Mouse (Mus musculus): ENCODE measurements around the gene Gm13277. TPM values are rescaled to one million over a fixed set of nuclear protein-coding genes. Genes with fewer than 3 reads are reported as not detected.
"Not testable (repeated sequence)": the region's sequence is repeated elsewhere in the genome, so short reads cannot be mapped to it uniquely, and the experiment has no call there.

The Gm13277 gene
- polyA plus RNA-seq, 1 experiment from 2014 or later = not detected

DNA sequence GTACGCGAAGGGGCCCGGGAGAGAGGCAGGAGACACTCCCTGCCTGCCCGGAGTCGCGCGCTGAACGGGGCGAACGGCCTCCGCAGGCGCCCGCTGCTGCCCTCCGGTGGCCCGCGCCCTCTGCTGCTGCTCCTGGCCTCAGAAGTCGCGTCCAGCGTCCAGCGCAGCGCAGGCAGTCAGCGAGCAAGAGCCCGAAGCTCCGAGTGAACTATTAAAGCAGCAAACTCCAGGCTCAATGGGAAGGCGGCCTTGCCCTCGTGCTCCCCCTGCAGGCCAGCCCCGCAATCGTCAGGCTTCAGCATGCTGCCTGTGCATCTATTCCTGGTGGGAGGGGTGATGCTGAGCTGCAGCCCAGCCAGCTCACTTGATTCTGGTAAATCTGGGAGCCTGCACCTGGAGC lies 8.7 kb downstream of the Gm13277 start, which contains the start of gene Gm13279:
TSS of gene Gm13279 (plus strand) at position 301 of the 400 bp plus-strand sequence.
- WGBS = no CpG with 5 or more reads among the region's 28 CpGs
- H3K4me3 ChIP-seq = not testable (repeated sequence)

DNA sequence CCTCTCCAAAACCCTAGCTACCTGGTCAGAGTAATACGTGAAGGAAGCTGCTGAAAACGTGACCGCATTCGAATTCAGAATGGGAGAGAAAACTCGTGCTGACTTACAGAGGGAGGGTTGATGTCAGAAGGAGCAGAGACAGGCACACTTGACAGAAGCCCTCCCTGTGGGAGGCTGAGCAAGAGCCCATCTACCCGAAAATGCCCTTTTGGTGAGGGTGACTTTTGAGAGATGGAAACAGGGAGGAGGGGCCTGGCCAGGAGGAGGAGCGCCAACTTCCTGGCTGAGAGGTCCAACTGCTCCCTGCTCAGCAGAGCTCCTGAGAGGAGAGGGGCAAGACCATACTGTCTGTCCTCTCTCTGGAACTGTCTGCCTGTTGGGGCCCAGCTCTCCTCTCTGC lies 10.9 kb downstream of the Gm13277 start, which contains the start of gene Gm13285:
TSS of gene Gm13285 (plus strand) at position 301 of the 400 bp plus-strand sequence.
- H3K9ac ChIP-seq; H3K36me3 ChIP-seq; H3K4me1 ChIP-seq; H3K4me3 ChIP-seq; H3K9me3 ChIP-seq (replicated peaks); H3K27me3 ChIP-seq; H3K27ac ChIP-seq; H3K4me2 ChIP-seq (replicated peaks); ATAC-seq (ENCODE audit: low FRiP score): not testable (repeated sequence)
- 13% methylated on average over 5 of the region's 7 CpGs for WGBS

More for the DNA sequence above, 8.7 kb downstream of the Gm13277 start, which contains the start of gene Gm13279:
- not testable (repeated sequence) for H3K9me3 ChIP-seq (replicated peaks); H3K9ac ChIP-seq; H3K36me3 ChIP-seq; H3K27me3 ChIP-seq; H3K4me1 ChIP-seq; H3K27ac ChIP-seq; H3K4me2 ChIP-seq (replicated peaks); ATAC-seq (ENCODE audit: low FRiP score)

DNA sequence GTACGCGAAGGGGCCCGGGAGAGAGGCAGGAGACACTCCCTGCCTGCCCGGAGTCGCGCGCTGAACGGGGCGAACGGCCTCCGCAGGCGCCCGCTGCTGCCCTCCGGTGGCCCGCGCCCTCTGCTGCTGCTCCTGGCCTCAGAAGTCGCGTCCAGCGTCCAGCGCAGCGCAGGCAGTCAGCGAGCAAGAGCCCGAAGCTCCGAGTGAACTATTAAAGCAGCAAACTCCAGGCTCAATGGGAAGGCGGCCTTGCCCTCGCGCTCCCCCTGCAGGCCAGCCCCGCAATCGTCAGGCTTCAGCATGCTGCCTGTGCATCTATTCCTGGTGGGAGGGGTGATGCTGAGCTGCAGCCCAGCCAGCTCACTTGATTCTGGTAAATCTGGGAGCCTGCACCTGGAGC lies 14.5 kb downstream of the Gm13277 start, which contains the start of gene Gm13287:
TSS of gene Gm13287 (plus strand) at position 301 of the 400 bp plus-strand sequence.
- not testable (repeated sequence) for H3K9me3 ChIP-seq (replicated peaks); H3K4me1 ChIP-seq; H3K27me3 ChIP-seq; H3K27ac ChIP-seq; H3K36me3 ChIP-seq; H3K9ac ChIP-seq; ATAC-seq (ENCODE audit: low FRiP score); H3K4me2 ChIP-seq (replicated peaks); H3K4me3 ChIP-seq
- WGBS = no CpG with 5 or more reads among the region's 29 CpGs

DNA sequence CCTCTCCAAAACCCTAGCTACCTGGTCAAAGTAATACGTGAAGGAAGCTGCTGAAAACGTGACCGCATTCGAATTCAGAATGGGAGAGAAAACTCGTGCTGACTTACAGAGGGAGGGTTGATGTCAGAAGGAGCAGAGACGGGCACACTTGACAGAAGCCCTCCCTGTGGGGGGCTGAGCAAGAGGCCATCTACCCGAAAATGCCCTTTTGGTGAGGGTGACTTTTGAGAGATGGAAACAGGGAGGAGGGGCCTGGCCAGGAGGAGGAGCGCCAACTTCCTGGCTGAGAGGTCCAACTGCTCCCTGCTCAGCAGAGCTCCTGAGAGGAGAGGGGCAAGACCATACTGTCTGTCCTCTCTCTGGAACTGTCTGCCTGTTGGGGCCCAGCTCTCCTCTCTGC lies 16.8 kb downstream of the Gm13277 start, which contains the start of gene Gm13288:
TSS of gene Gm13288 (plus strand) at position 301 of the 400 bp plus-strand sequence.
- ATAC-seq (ENCODE audit: low FRiP score); H3K4me3 ChIP-seq; H3K27ac ChIP-seq; H3K9me3 ChIP-seq (replicated peaks); H3K9ac ChIP-seq; H3K4me1 ChIP-seq; H3K36me3 ChIP-seq; H3K27me3 ChIP-seq: not testable (repeated sequence)
- peak within 1 kb of the TSS; percentile 43 for H3K4me2 ChIP-seq (replicated peaks)
- WGBS = no CpG with 5 or more reads among the region's 8 CpGs

DNA sequence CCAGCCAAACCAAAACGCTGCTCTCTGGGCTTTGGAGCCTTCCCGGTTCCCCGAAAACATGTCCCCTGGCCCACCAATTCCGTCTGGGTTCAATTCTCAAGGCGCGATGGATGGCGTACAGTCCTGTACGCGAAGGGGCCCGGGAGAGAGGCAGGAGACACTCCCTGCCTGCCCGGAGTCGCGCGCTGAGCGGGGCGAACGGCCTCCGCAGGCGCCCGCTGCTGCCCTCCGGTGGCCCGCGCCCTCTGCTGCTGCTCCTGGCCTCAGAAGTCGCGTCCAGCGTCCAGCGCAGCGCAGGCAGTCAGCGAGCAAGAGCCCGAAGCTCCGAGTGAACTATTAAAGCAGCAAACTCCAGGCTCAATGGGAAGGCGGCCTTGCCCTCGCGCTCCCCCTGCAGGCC lies 17.3 kb downstream of the Gm13277 start:
- H3K4me3 ChIP-seq; H3K36me3 ChIP-seq; ATAC-seq (ENCODE audit: low FRiP score); H3K27ac ChIP-seq; H3K27me3 ChIP-seq; H3K9me3 ChIP-seq (replicated peaks); H3K9ac ChIP-seq; H3K4me1 ChIP-seq: not testable (repeated sequence)
- peak overlapping the region; percentile 43 for H3K4me2 ChIP-seq (replicated peaks)
- 0% methylated on average over 7 of the region's 34 CpGs for WGBS

GRCm38 (mm10) chr4:88815928-88816327 lies 27.5 kb downstream of the Gm13277 start, which contains the start of gene Ifna7:
Gene Ifna7, plus strand, starts transcription at chr4:88816228.
- no peak within 1 kb of the TSS for H3K4me2 ChIP-seq (replicated peaks)
- H3K36me3 ChIP-seq = no peaks in the 10 kb centered on the region
- H3K4me1 ChIP-seq = no peaks in the 10 kb centered on the region
- WGBS = 69% methylated on average over 3 of the region's 3 CpGs
- H3K4me3 ChIP-seq = no peak within 1 kb of the TSS
- H3K9me3 ChIP-seq (replicated peaks) = no peaks in the 10 kb centered on the region
- no peak for ATAC-seq (ENCODE audit: low FRiP score)
- H3K27me3 ChIP-seq = no peaks in the 10 kb centered on the region; the same call in 1 of the 2 replicates
- H3K27ac ChIP-seq = no peak within 1 kb of the TSS
- no peak within 1 kb of the TSS for H3K9ac ChIP-seq

DNA sequence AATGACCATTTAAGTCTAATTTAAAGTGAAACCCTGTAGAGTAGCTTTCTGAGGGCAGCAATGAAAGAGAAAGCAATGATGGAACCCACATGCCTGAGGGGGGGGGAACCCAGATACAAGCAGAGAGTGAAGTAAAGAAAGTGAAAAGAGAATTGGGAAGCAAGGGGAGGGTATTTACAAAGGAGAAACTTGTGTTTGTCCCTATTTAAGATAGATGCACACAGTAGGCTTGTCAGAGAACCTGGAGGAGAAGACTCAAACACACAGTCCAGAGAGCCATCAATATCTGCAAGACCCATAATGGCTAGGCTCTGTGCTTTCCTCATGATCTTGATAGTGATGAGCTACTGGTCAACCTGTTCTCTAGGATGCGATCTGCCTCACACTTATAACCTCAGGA lies 31.2 kb downstream of the Gm13277 start, which contains the start of gene Ifna11:
TSS of gene Ifna11 (plus strand) at position 301 of the 400 bp plus-strand sequence.
- Histone ChIP-seq H3K4me3 (no peak within 1 kb of the TSS), H3K27me3 (no peaks in the 10 kb centered on the region; the same call in 1 of the 2 replicates), H3K4me1 (no peaks in the 10 kb centered on the region), H3K9me3 (replicated peaks) (no peaks in the 10 kb centered on the region), H3K4me2 (replicated peaks) (no peak within 1 kb of the TSS), H3K36me3 (no peaks in the 10 kb centered on the region), H3K27ac (no peak within 1 kb of the TSS), H3K9ac (no peak within 1 kb of the TSS)
- ATAC-seq (ENCODE audit: low FRiP score) = no peak
- 92% methylated on average over 1 of the region's 1 CpGs for WGBS

GRCm38 (mm10) chr4:88822995-88823394 lies 34.6 kb downstream of the Gm13277 start:
- H3K4me1 ChIP-seq = no peaks in the 10 kb centered on the region
- no peak overlapping the region for H3K4me3 ChIP-seq
- no peak overlapping the region for H3K27ac ChIP-seq
- no peaks in the 10 kb centered on the region for H3K27me3 ChIP-seq
- no peak overlapping the region for H3K9ac ChIP-seq
- no peak for ATAC-seq (ENCODE audit: low FRiP score)
- no peak overlapping the region for H3K4me2 ChIP-seq (replicated peaks)
- WGBS = 29% methylated on average over 4 of the region's 4 CpGs
- no peaks in the 10 kb centered on the region for H3K9me3 ChIP-seq (replicated peaks)
- H3K36me3 ChIP-seq = no peaks in the 10 kb centered on the region

DNA sequence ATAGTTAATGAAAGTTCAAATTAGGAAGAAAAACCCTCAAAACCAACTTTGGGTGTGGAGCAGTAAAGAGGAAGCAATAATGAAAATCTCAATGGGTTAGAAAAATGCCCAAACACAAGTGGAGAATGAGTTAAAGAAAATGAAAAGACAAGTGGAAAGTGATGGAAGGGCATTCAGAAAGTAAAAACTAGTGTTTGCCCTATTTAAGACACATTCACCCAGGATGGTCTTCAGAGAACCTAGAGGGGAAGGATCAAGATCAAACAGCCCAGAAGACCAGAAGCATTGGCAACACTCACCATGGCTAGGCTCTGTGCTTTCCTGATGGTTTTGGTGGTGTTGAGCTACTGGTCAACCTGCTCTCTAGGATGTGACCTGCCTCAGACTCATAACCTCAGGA lies 38.7 kb downstream of the Gm13277 start, which contains the start of gene Ifna6:
TSS of gene Ifna6 (plus strand) at position 301 of the 400 bp plus-strand sequence.
- not testable (repeated sequence) for H3K4me2 ChIP-seq (replicated peaks); H3K4me3 ChIP-seq; H3K4me1 ChIP-seq; H3K9me3 ChIP-seq (replicated peaks); H3K27me3 ChIP-seq; H3K27ac ChIP-seq; H3K9ac ChIP-seq; H3K36me3 ChIP-seq; ATAC-seq (ENCODE audit: low FRiP score)

GRCm38 (mm10) chr4:88830523-88830922 lies 42.1 kb downstream of the Gm13277 start:
- no peak overlapping the region for H3K9ac ChIP-seq
- H3K27ac ChIP-seq = no peak overlapping the region
- ATAC-seq (ENCODE audit: low FRiP score) = no peak
- H3K4me1 ChIP-seq = no peaks in the 10 kb centered on the region
- 29% methylated on average over 4 of the region's 4 CpGs for WGBS
- no peaks in the 10 kb centered on the region for H3K36me3 ChIP-seq
- H3K9me3 ChIP-seq (replicated peaks) = no peaks in the 10 kb centered on the region
- H3K4me3 ChIP-seq = no peak overlapping the region
- no peak overlapping the region for H3K4me2 ChIP-seq (replicated peaks)
- no peaks in the 10 kb centered on the region for H3K27me3 ChIP-seq

DNA sequence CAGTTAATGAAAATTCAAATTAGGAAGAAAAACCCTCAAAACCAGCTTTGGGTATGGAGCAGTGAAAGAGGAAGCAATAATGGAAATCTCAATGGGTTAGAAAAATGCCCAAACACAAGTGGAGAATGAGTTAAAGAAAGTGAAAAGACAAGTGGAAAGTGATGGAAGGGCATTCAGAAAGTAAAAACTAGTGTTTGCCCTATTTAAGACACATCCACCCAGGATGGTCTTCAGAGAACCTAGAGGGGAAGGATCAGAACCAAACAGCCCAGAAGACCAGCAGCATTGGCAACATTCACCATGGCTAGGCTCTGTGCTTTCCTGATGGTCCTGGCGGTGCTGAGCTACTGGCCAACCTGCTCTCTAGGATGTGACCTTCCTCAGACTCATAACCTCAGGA lies 46.8 kb downstream of the Gm13277 start, which contains the start of gene Ifna5:
TSS of gene Ifna5 (plus strand) at position 301 of the 400 bp plus-strand sequence.
- 50% methylated on average over 1 of the region's 1 CpGs for WGBS

More for the DNA sequence above, 46.8 kb downstream of the Gm13277 start, which contains the start of gene Ifna5:
- not testable (repeated sequence) for H3K9me3 ChIP-seq (replicated peaks); H3K4me3 ChIP-seq; H3K27me3 ChIP-seq; H3K36me3 ChIP-seq; H3K27ac ChIP-seq; H3K9ac ChIP-seq; H3K4me2 ChIP-seq (replicated peaks); ATAC-seq (ENCODE audit: low FRiP score); H3K4me1 ChIP-seq
